Mouse (Mus musculus) heart, adult 2 months (tissue): ENCODE data around the gene Tent5c.

Experiments used
- CTCF ChIP-seq: fragments of 200-600 bp; IDR thresholded peaks from 2 replicates; pipeline ENCODE4 v1.8.1; 2022; ENCODE audit warnings: antibody characterized with exemption, mild to moderate bottlenecking, moderate library complexity
- EP300 ChIP-seq: fragments of 200-500 bp; IDR thresholded peaks from 2 replicates; pipeline ENCODE4 v1.6.1; 2011; ENCODE audit warnings: low read depth, low read length, control low read depth; ENCODE audit not compliant: insufficient read depth
- POLR2A ChIP-seq: fragments of 200-500 bp; IDR thresholded peaks from 2 replicates; pipeline ENCODE4 v1.6.1; 2011; ENCODE audit warnings: mild to moderate bottlenecking, low read depth, low read length, control low read depth; ENCODE audit not compliant: insufficient read depth

DNA sequence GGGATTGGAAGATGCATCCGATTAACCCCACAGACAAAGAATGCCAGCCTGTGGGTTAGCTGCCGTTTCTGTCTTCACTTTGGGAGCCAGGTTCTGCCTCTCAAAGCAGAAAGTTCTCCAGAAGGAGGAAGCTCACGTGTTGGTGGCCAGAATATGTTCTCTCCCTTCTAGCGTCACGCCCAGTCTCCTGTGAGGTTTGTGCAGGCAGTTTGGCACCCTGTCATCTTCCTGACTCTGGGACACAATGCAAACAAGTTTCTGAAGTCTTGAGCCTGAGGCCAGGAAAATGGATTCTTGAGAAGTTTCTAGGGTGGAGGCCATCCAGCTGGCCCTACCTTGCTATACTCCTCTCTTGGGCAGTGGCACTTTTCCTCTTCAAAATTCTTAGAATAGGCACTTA is 5.8 kb upstream of the Tent5c start:
- TF ChIP-seq EP300 = no peak
- no peak for TF ChIP-seq POLR2A
- TF ChIP-seq CTCF = no peak
